Mouse (Mus musculus) fat pad, adult 2 months (tissue): ENCODE results near the gene Ndufs5.

Experiments used
- DNase-seq: peaks from one replicate; pipeline ENCODE4 v3.0.0-alpha.2; 2011; ENCODE audit warnings: low read depth, low spot score; ENCODE audit errors: extremely low read depth

Gene Ndufs5

DNA sequence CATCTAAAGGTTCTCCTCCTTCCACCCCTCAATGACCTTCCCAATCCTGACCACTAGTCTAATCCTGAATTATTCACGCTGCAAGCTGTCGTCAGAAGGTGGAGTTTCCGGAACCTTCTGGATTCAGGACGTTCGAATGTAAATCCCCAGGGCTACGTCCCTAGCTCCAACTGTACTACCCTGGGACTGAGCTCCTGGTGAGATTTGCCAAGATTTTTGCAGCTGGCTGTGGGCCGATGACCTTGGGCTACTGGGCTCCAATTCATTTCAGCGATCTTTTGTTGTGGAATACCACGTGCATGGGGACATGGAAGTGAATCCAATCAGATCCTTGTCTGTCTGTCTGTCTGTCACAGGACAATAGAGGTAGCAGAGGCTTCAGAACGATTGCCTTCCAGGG is 27.7 kb downstream of the Ndufs5 start:
- no peak for DNase-seq

GRCm38 (mm10) chr4:123687025-123687781 is 30.8 kb downstream of the Ndufs5 start:
- DNase-seq, result no peak

DNA sequence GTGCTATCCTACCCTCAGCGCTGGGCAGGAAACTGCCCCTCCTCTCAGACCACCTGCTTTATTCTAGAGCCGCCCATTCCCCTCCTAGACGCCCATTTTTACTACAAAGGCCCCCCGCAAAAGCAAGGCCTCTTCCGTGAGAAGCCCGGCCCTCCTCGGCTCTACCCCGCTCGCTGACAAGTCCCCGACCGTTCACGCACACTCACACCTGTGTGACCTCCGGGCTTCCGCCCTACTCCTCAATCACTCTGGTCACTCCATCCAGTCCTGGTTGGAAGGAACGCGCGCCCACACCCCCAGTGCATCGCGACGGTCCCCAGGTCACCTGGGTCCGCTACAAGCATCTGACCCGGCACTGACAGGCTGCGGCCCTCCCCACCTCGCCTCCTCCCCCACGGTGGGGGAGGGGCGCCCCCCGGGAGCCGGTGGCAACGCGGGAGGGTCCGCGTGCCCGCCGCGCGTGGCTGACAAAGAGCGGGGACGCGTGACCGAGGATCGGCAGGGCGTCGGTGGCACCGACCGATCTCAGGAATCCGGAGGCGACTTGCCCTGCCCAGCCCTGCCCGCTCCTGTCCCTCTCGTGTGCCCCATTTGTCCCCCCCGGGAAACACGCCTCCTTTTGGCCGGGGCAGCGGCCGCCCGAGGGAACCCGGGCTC is 31.5 kb downstream of the Ndufs5 start:
- no peak for DNase-seq

DNA sequence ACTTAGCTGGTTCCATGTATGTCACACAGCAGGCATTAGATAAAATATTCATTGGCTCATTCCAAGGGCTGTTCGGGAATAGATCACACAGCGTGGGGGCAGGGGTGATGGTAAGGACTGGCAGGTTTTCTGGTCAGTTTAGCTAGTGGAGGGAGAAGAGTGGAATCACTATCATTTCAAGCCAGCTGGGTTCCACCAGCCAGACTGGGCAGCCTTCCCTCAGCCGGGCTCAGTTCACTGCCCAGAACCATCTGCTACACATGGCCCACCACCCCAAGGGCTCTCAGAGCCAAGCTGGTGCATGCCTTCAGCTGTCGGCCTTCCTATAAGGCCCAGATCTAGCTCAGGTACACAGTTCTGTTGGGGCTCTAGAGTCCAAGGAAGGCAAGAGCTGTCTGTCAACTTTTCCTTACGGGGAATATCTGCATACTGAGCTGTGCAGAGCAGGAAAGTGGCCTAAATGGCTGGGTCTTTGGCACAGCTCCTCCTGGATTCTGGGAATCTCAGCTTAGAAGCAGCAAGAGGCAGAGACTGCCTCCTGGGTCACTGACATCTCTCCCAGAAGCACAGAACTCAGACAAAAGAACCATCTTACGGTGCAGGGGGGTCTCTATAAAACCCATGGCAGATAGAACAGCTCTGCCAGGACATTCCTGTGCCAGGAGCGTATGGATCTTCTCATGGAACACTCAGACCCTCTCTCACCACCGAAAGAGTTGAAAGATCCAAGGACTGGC is 32.3 kb downstream of the Ndufs5 start:
- DNase-seq, result no peak

- no peak for DNase-seq
Measured at GRCm38 (mm10) chr4:123685046-123685445, 33.0 kb downstream of the Ndufs5 start.

GRCm38 (mm10) chr4:123684260-123684659 is 33.7 kb downstream of the Ndufs5 start, which contains the start of gene Macf1:
Gene Macf1, minus strand, starts transcription at chr4:123684360.
- DNase-seq, result no peak

DNA sequence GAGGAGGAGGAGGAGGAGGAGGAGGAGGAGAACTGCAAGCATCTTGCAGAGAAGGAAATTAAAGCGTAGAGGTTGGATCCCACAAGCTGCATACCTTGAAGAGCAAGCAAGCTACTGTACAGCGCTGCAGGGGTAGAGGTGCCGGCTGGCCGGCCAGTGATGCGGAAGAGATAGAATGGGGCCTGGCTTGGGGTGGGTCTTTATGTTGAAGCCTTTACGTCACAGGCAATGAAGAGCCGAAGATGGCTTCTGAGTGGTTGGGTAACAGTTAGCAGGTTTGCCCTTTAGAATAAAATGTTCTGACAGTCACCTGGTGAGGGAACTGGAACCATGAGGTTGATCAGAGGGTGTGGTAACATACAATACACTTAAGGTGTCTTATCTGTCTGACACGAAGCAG is 35.7 kb downstream of the Ndufs5 start:
- no peak for DNase-seq

DNA sequence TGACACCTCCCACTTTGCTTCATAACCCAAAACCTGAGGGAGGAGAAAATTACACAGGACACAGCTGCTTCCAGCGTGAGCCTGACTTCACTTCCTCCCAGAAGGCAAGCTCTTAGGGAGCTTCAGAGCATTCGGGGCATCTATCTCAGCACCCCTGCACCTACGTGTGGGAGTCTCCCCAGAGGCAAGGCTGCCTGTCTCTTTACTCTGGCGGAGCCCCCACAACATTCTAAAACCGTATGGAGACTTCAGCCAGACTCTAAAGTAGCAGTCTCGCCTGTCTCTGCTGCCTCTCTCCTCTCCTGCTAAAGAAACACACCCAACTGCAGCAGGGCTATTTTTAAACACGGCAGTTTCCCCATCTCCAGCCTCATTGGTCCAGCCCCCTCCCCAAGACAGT is 37.0 kb downstream of the Ndufs5 start:
- DNase-seq, result no peak

GRCm38 (mm10) chr4:123677060-123677804 is 40.8 kb downstream of the Ndufs5 start:
- DNase-seq, result no peak

GRCm38 (mm10) chr4:123670598-123670997 is 47.4 kb downstream of the Ndufs5 start:
- no peak for DNase-seq

DNA sequence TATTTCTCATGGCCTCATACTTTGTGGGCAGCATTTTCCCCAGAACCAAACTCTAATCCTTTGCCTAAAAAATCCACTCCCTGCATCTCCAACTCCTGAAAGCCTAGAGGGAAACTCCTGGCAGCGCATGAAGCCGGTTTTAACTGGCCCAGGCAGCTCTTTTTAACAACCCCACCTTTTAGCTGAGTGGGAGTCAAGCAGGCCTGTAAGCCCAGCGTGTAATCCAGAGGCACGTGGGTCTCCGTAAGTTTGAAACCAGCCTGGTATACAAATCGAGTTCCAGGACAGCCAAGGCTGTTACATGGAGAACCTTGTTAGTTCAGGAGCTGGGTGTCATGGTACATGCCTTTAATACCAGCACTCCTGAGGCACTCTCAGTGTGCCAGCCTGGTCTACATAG is 48.3 kb downstream of the Ndufs5 start:
- no peak for DNase-seq

DNA sequence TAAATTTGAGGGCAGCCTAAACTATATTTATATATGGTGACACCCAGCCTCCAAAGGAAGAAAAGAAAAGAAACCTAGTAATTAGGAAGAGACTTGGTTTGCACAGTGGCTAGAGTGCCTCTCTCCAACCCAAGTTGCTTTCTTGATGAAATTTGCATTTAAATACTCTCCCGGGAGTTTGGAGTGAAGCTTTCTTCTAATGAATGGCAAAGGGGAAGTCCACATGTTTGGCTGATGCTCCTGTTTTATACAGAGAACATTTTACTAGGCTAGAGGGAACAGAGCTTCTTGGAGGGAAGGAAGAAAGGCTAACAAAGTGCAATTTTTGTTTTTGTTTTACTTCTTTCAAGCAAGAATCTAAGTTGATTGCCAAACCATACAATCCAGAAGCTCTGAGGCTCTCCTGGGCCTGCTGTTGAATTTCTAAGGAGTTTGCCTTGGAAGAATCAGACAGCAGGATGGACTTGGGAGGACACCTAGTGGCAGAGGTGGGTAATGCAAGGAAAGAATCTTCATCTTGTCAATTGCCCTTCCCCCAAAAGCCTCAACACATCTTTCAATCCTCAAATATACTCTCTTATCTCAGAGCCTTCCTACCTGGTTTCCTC is 50.6 kb downstream of the Ndufs5 start:
- no peak for DNase-seq

- DNase-seq, result no peak
Measured at GRCm38 (mm10) chr4:123666517-123666916, 51.5 kb downstream of the Ndufs5 start.

DNA sequence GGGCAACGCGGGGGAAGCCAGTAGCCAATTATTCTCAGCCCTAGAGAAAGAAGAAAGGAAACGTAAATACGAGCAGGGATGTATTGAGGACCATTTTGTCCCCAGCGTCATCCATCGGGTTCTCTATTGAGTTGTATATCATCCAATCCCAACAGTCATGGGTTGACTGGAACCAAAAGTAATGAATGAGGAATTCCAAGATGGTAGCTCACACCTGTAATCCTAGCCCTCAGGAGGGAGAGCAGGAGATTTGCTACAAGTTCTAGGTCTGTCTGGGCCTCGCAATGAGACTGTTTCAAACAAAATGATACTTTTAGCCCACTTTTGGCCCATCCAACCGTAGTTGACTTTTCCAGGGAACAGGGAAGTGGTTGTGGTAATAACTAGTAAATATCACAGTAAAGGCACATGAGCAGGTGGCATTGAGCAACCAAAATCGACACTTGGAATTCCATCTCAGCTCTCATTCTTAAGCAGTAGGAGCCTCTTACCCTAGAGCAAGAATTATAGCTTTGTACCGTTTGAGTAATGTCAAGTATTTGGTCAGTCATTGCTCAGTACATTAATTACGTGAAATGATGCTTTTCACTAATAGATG is 52.2 kb downstream of the Ndufs5 start:
- DNase-seq, result no peak

DNA sequence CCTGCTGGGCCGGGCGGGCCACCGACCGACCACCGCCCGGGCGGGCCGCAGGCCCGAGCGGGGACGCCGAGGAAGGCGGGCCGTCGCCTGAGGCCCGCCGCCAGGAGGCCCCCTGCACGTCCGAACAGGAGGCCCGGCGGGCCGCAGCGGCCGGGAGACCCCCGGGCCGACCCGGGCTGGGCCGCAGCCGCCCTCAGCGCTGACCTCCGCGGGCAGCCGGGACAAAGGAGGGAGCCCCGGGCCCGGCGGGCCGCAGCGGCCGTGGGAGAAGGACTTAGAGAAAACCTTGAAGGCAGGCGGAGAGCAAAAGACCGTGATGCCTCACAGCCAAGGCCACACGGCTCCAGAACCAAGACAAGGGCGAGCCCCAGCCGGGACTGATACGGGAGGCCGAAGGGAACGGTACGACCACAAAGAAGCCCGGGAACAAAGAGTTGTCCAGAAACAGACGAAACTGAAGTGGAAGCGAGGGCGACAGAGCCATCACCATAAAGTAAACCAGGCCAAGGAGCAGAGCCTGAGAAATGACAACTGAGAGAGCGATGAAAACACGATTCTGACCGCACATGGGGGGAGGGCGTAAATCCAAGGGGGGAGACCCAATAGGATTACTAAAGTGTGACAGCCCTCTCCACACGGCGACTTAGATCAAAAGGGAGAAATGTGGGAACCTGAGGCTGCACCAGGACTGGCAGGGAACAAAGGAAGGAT is 52.9 kb downstream of the Ndufs5 start:
- no peak for DNase-seq

DNA sequence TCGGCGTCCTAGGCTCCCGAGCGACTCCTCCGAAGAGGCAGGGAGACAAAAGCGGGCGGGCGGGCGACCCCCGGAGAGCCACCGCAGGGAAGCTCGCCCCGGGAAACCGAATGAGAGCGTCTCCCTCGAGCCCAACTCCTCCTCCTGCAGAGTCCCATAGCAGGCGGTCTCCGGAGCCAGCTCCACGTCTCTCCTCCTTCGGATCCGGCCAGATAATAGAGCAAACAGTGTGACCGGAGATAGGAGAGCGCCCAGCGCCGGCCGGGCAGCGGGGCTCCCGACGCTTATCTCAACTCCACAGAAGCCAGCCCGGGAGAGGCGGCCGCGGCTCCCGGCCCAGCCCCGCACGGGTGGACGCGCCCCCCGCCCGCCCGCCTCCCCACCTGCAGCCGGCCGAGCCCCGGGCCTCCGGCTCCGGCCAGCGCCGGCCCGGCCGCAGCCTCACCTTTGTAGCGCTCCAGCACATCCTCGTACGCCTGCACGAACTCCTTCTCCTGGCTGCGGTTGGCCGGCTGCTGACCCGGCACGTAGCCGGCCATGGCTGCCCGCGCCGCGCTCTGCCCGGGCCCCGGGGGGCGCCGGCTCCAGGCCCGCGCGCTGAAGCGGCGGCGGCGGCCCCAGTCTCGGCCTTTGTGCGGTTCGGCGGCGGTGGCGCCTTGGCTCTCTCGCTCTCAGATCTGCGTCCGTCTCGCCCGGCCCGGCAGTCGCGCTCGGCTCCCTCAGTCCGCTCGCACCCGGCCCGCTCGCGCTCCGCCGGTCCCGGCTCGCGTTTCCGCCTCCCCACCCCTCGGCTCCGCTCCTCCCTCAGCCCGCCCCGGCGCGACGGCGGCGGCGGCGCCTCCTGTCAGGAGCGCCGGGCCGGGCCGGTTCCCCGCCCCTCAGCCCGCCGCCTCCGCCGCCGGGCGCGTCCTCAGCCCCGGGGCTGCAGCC is 53.7 kb downstream of the Ndufs5 start:
- DNase-seq, result no peak

DNA sequence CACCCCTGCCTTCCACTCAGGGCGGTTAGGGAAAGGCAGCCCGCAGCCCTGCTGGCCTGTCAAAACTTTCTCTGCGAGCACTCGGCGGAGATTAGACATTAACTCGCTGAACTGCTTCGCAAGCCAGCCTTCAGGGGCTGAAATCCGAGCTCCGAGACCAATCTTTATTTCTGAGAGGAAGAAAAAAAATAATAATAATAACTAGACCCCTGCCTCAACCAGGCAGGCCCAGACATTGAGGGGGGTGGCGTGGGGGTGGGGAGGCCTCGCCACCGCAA is 54.4 kb downstream of the Ndufs5 start:
- DNase-seq, result no peak

GRCm38 (mm10) chr4:123662914-123663687 is 54.9 kb downstream of the Ndufs5 start:
- DNase-seq, result no peak
